Mouse (Mus musculus) hindbrain, postnatal 0 days (tissue): Measurements from ENCODE around the gene Slc48a1. TPM values are rescaled to one million over a fixed set of nuclear protein-coding genes. Genes with fewer than 3 reads are reported as not detected.

Experiments used
- ATAC-seq: fragments of 200-750 bp; cut with Nextera tagmentation; 2 replicates; pipeline ENCODE4 v1.8.0; 2017; ENCODE audit warnings: mild to moderate bottlenecking, moderate TSS enrichment, moderate library complexity
- DNase-seq: peaks from one replicate; pipeline ENCODE4 v3.0.0-alpha.2; 2015; ENCODE audit warnings: low spot score
- H3K27ac ChIP-seq: fragments of 300-500 bp; sonication (generic); 2 replicates; pipeline ENCODE4 v1.5.1; 2014; ENCODE audit warnings: mild to moderate bottlenecking
- H3K27me3 ChIP-seq: fragments of 300-500 bp; sonication (generic); 2 replicates; pipeline ENCODE4 v1.6.1; 2014; ENCODE audit warnings: low read length, mixed read lengths; ENCODE audit not compliant: insufficient read depth
- H3K36me3 ChIP-seq: fragments of 300-500 bp; sonication (generic); 2 replicates; pipeline ENCODE4 v1.6.1; 2014; ENCODE audit warnings: low read length, mixed read lengths; ENCODE audit not compliant: insufficient read depth
- H3K4me1 ChIP-seq: fragments of 300-500 bp; sonication (generic); 2 replicates; pipeline ENCODE4 v1.6.1; 2014; ENCODE audit warnings: antibody characterized with exemption, low read length, mixed read lengths; ENCODE audit not compliant: insufficient read depth
- H3K4me2 ChIP-seq: fragments of 300-500 bp; sonication (generic); 2 replicates; pipeline ENCODE4 v1.6.1; 2014; ENCODE audit warnings: low read depth, mild to moderate bottlenecking, low read length, moderate library complexity, mixed read lengths
- H3K4me3 ChIP-seq: fragments of 300-500 bp; sonication (generic); 2 replicates; pipeline ENCODE4 v1.5.1; 2014; ENCODE audit warnings: low read length
- H3K9ac ChIP-seq: fragments of 300-500 bp; sonication (generic); replicated peaks from 2 replicates; pipeline ENCODE4 v1.6.1; 2014; ENCODE audit warnings: mild to moderate bottlenecking, low read length, moderate library complexity, mixed read lengths
- H3K9me3 ChIP-seq: fragments of 300-500 bp; sonication (generic); 2 replicates; pipeline ENCODE4 v1.6.1; 2016; ENCODE audit warnings: low read length, mixed read lengths
- CTCF ChIP-seq: IDR thresholded peaks from 2 replicates; pipeline ENCODE4 v1.5.1; 2016; ENCODE audit warnings: antibody characterized with exemption, control low read depth, low read depth
- WGBS: fragments of 180-500 bp; shearing (Covaris S2); extraction: QIAGEN DNeasy Blood & Tissue Kit; methylation state at CpG from one replicate; pipeline ENCODE4 v1.1.7; 2014; 5-methylcytosine and 5-hydroxymethylcytosine counted together
- polyA plus RNA-seq: library from polyadenylated mRNA; unstranded; fragments of >200 nt; fragmentation: Nextera tagmentation; extraction: Ambion mirVana; gene quantifications from 2 replicates; pipeline ENCODE4 v1.2.1, GENCODE M21; 2015
- total RNA-seq: library from RNA; depleted of rRNA; stranded (reverse); fragments of >200 nt; gene quantifications from 2 replicates; pipeline ENCODE4 v1.2.3, GENCODE M21; 2014

The Slc48a1 gene
- total and polyA plus RNA-seq, 2 experiments from 2014 or later: 89.3 to 152 TPM

DNA sequence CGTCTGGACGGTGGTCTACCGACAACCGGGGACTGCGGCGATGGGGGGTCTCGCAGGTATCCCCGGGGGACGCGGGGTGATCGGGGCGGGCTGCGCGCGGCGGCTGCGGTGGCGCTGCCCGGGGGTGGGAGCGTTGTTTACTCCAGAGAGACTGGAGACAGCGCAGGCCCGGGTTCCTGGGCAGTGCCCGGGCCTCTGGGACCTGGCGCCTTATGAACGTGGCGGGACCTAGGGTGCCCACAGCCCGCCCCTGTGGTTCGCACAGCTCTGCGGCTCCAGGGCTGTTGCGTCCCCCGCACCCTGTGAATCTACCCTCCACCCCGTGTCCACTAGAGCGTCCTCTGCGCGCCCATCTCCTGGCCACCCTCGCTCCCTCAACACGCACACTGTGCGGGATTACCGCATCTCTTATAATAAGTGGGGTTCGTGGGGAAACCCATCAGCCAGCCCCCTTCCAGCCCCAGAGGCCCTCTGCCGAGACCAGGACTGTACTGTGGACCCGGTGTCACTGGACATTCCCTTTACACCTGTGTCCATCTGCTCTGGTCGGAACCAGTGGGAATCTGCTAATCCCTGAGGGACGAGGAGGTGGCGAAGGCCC, 6.3 kb downstream of the Slc48a1 start:
- Histone ChIP-seq H3K9ac (peak overlapping the region; percentile 94), H3K4me3 (peak overlapping the region; percentile 83), H3K27me3 (no peaks in the 10 kb centered on the region), H3K27ac (peak overlapping the region; percentile 78), H3K4me2 (peak overlapping the region; percentile 74), H3K36me3 (no peaks in the 10 kb centered on the region), H3K4me1 (peaks cover 18% of the 10 kb centered on the region), H3K9me3 (no peaks in the 10 kb centered on the region)
- 2% methylated on average over 44 of the region's 45 CpGs for WGBS
- DNase-seq: peak; percentile 31
- TF ChIP-seq CTCF: no peak; the same call in 1 of the 2 replicates
- peak; percentile 69 for ATAC-seq

DNA sequence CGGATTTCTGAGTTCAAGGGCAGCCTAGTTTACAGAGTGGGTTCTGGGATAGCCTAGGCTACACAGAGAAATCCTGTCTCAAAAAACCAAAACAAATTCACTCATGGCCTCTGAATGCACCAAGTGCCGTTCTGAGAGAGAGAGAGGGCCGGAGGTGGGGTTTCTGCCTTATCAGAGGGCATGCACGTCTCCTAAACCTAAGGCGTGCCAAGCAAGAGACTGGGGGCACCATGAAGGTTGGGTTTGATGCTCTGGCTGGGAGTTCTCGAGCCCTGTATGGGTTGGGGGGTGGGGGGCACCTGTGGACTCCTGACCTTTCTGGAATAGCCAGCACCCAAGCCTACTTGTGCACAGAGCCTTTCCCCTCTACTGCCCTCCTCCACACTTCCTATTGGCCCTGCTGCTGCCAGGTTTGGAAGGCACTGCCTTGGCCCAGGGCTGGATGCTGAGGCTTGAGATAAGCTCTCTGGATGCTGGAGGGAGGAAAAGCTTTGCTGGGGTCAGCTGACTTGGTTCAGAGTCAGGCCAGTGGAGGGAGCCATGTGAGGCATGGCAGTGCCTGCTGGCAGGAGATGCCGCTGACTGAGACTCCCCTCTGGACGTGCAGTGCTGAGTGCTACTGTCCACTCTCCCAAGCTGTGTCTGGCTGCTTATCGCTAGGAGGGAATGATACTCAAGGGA, 7.6 kb downstream of the Slc48a1 start:
- TF ChIP-seq CTCF: no peak; the same call in 1 of the 2 replicates
- 74% methylated on average over 9 of the region's 9 CpGs for WGBS
- Histone ChIP-seq H3K4me3 (no peak overlapping the region), H3K4me1 (peaks cover 10% of the 10 kb centered on the region), H3K9ac (no peak overlapping the region), H3K4me2 (0 out of 2 replicates have a peak overlapping the region, but pooled peaks have one; percentile 3), H3K36me3 (no peaks in the 10 kb centered on the region), H3K27me3 (no peaks in the 10 kb centered on the region), H3K9me3 (no peaks in the 10 kb centered on the region), H3K27ac (no peak overlapping the region)
- no peak for DNase-seq
- ATAC-seq: no peak

DNA sequence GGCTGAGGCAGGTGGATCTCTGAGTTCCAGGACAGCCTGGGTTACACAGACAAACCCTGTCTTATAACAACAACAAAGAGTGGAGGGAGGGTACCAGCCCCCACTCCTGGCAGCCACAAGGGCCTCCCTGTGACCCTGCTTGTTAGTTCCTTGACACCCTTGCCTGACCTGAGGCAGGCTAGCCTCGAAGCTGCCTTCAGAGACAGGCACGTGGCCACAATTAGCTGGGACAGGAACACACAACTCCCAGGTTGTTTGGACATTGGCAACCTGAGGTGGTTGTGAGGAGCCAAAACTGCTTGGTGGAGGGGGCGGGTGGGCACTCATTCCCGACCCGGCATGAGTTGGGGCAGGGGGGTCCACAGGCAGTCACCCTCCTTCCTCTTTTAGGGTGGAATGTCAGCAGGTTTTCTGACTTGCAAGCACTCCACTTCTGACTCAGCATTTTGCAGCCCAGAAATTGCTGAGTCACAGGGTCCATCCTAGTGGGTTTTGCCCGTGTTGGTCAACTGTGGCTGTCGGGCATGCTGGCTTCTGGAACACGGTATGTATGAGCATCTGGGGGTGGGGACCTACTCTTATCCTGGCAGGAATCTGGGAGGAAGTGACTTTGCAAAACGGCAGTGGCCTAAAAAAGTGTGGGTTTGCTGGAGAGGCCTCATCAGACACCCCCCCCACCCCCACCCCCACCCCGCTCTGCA, 8.2 kb downstream of the Slc48a1 start:
- H3K4me3 ChIP-seq: no peak overlapping the region
- no peak for TF ChIP-seq CTCF
- H3K4me2 ChIP-seq: no peak overlapping the region
- no peak overlapping the region for H3K27ac ChIP-seq
- ATAC-seq (no peak), DNase-seq (peak; percentile 28)
- H3K9ac ChIP-seq: no peak overlapping the region
- H3K36me3 ChIP-seq: peaks cover 4% of the 10 kb centered on the region; the same call in 1 of the 2 replicates
- WGBS: 74% methylated on average over 10 of the region's 10 CpGs
- peaks cover 10% of the 10 kb centered on the region for H3K4me1 ChIP-seq
- no peaks in the 10 kb centered on the region for H3K9me3 ChIP-seq
- no peaks in the 10 kb centered on the region for H3K27me3 ChIP-seq

DNA sequence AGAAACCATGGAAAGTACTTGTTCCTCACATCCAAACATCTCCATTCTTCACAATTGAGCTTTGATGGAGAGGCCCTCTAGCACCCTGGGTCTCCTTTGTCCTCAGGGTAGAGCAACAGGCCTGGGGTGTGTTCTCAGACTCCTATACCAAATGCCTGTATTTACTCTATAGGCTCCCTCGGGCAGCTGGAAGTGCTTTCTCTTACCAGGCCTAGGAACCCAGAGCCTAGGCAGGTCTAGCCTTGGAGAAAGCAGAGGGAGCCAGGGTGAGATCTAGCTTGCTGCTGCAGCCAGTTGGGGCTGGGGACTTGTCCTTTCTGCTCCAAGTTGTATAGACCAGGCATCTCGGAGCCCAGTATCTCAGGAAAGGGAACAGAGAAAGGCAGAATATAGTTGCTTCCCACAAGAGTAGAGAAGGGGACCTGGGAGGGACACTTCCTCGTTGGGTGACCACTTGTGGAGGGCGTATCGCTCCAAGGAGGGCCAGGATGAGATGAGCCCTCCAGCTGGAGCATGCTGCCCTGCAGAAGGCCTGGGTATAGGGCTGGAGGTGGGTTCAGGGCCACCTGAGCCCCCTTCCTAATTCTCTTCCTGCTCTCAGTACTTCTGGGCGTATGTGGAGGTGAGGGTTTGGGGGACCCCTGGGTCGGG, 9.0 kb downstream of the Slc48a1 start:
- TF ChIP-seq CTCF: no peak
- peaks cover 6% of the 10 kb centered on the region; the same call in 1 of the 2 replicates for H3K36me3 ChIP-seq
- no peaks in the 10 kb centered on the region for H3K27me3 ChIP-seq
- no peak overlapping the region for H3K9ac ChIP-seq
- no peak overlapping the region for H3K4me2 ChIP-seq
- H3K27ac ChIP-seq: 0 out of 2 replicates have a peak overlapping the region, but pooled peaks have one; percentile 1
- H3K4me3 ChIP-seq: no peak overlapping the region
- no peak for ATAC-seq
- H3K9me3 ChIP-seq: no peaks in the 10 kb centered on the region
- 76% methylated on average over 7 of the region's 7 CpGs for WGBS
- DNase-seq: no peak
- H3K4me1 ChIP-seq: peaks cover 10% of the 10 kb centered on the region

DNA sequence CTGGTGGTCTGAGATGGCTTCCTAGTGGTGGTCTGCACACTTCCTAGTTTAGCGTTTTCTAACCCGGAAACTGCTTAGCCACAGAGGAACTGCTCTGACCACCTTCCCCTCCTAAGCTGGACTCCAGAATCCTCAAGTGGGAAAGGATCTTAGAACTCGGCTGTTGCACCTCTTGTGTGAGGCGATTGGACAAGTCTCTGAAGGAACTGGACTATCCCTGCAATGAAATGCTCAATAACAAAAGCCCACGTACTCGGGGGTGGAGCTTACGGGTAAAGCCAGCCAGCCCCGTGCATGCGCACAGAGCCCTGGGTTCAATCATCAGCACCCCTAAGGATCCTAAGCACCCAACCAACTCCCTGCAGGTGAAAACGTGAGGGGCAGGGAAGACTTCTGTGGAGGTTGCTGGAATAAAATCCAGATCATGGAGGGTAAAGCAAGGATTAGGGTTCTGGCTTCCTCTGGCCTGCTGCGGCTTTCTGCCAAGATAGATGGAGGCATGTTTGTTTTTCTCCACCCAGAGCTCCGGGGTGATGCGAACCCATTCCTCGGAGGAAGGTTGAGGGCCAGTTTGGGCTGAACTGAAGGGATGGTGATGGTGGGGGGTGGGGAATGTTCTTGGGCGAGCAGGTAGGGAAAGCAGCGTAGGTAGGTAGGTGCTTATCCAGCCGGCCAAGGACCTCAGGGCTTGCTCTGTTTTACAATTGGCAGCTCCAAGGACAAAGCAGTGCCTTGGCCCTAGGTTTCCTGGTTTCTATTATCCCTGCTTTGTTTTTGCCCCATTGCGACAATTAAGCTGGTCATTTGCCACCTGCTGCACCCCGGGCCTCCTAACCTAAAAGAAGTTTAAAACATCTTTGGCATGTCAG, 9.7 kb downstream of the Slc48a1 start:
- TF ChIP-seq CTCF: no peak

DNA sequence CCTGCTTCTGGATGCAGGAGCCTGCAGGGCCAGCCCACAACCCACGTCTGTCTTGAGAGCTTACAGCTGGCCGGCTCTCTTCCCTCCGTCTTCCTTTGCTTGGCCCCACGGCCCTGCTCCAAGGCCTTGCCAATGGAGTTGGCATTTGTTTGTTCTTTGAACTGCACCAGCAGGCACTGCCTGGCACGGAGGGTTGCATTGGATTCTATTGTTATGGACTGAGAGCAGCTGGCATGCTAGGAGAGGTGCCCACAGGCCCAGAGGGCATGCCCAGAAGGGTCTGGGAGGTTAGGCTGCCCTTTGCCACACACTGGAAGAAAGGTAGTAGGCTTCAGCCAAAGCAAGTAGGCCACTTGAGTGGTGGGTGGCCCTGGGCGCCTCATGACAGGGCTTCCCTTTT, 10.5 kb downstream of the Slc48a1 start:
- WGBS: 29% methylated on average over 6 of the region's 6 CpGs
- DNase-seq (peak; percentile 79), ATAC-seq (peak; percentile 38)
- H3K27me3 ChIP-seq: no peaks in the 10 kb centered on the region
- no peak overlapping the region for H3K4me2 ChIP-seq
- TF ChIP-seq CTCF: no peak
- no peak overlapping the region for H3K9ac ChIP-seq
- H3K4me3 ChIP-seq: no peak overlapping the region
- peaks cover 10% of the 10 kb centered on the region for H3K4me1 ChIP-seq
- peaks cover 6% of the 10 kb centered on the region; the same call in 1 of the 2 replicates for H3K36me3 ChIP-seq
- peak overlapping the region; percentile 17 for H3K27ac ChIP-seq
- H3K9me3 ChIP-seq: no peaks in the 10 kb centered on the region

More for the DNA sequence above, 9.7 kb downstream of the Slc48a1 start:
- Histone ChIP-seq H3K27ac (peak overlapping the region; percentile 17; the same call in 1 of the 2 replicates), H3K9me3 (no peaks in the 10 kb centered on the region), H3K4me3 (no peak overlapping the region), H3K9ac (no peak overlapping the region), H3K27me3 (no peaks in the 10 kb centered on the region), H3K36me3 (peaks cover 6% of the 10 kb centered on the region; the same call in 1 of the 2 replicates), H3K4me1 (peaks cover 10% of the 10 kb centered on the region), H3K4me2 (no peak overlapping the region)
- ATAC-seq (no peak), DNase-seq (no peak)
- WGBS: 60% methylated on average over 19 of the region's 19 CpGs
